Mouse (Mus musculus): ENCODE results near the gene Use1. TPM values are rescaled to one million over a fixed set of nuclear protein-coding genes. Genes with fewer than 3 reads are reported as not detected.

Gene Use1
- total and polyA plus RNA-seq, 3 experiments: 107 to 117 TPM; not detected in 1

DNA sequence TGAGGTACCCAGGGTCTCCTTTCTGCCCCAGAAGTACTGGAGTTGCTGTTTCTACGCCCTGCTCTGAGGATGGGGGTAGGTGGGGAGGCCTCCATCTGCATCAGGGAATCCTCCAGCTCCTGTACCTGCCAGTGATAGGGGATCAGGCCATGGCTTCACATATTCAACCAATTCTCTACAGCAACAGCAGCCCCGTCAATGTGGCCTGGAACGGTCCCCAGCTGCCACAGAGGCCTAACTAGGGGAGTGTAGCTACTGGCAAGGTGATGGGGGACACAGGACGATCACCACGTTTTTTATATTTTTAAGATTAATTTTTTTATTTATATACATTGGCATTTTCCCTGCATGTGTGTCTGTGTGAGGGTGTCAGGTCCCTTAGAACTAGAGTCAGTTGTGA, 25.7 kb downstream of the Use1 start:
- Histone ChIP-seq H3K4me3 (ENCODE audit: control insufficient read depth in 1 of 2, insufficient read depth in 1 of 2, low read depth in 2 of 2, low read length in 2 of 2) (no peak overlapping the region), H3K27ac (ENCODE audit: control insufficient read depth, low read depth, low read length) (no peak overlapping the region), H3K4me1 (ENCODE audit: control insufficient read depth in 1 of 2, insufficient read depth in 2 of 2, low read length in 2 of 2) (peaks cover 0 to 14% of the 10 kb centered on the region in 2 experiments), H3K36me3 (ENCODE audit: control insufficient read depth in 1 of 2, insufficient read depth in 2 of 2, low read length in 2 of 2) (peaks cover 0 to 10% of the 10 kb centered on the region in 2 experiments; a peak in 2 of 4 replicates), H3K9me3 (replicated peaks; ENCODE audit: insufficient read depth, low read length) (no peaks in the 10 kb centered on the region), H3K79me2 (ENCODE audit: control insufficient read depth, insufficient read depth, low read length, poor library complexity) (peaks cover 4% of the 10 kb centered on the region; the same call in 1 of the 2 replicates), H3K27me3 (ENCODE audit: control insufficient read depth in 1 of 2, insufficient read depth in 2 of 2, low read length in 2 of 2) (no peaks in the 10 kb centered on the region), H3K9ac (ENCODE audit: control insufficient read depth, low read depth, low read length, poor library complexity, severe bottlenecking) (no peak overlapping the region)
- DNase-seq (ENCODE audit: low read depth, low spot score): no peak
- TF ChIP-seq MAZ (IDR thresholded peaks at IDR 0.05; ENCODE audit: low read depth, low read length): no peak
- TF ChIP-seq TBP (IDR thresholded peaks at IDR 0.05; ENCODE audit: low read depth, low read length): 0 out of 2 replicates have a peak, but pooled peaks have one; percentile 11
- no peak for TF ChIP-seq USF2 (IDR thresholded peaks at IDR 0.05; ENCODE audit: borderline replicate concordance in 1 of 2, insufficient read depth in 1 of 2, low read depth in 1 of 2, low read length in 2 of 2)
- no peak for TF ChIP-seq CHD1 (IDR thresholded peaks at IDR 0.05; ENCODE audit: low read depth, low read length)
- TF ChIP-seq CTCF (IDR thresholded peaks at IDR 0.05 in 2 of 3, conservative IDR thresholded peaks at IDR 0.05 in 1 of 3; ENCODE audit: control insufficient read depth in 1 of 3, insufficient read depth in 1 of 3, low read depth in 2 of 3, low read length in 3 of 3, poor library complexity in 1 of 3, severe bottlenecking in 1 of 3): no peak
- no peak for TF ChIP-seq TCF12 (IDR thresholded peaks at IDR 0.05; ENCODE audit: low read depth, low read length)

DNA sequence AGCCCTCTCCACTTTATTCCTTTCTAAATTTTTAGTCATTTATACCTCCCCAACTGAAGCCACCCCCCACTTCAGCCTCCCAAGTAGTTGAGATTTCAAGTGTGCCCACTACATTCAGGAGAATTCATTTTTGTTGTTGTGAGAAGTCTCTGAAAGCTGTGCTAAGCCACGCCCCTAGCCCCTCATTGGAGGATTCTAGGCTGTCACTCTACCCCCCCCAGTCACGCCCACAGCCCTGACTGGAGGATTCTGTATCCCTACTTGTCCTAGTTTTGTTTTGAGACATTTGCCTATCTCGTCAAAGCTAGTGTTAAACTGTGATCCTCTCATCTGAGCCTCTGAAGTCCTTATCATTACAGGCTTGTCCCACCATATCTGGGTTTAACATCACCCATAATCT, 26.2 kb downstream of the Use1 start:
- H3K4me3 ChIP-seq (ENCODE audit: control insufficient read depth in 1 of 2, insufficient read depth in 1 of 2, low read depth in 2 of 2, low read length in 2 of 2): peak overlapping the region; percentile 45 to 47
- DNase-seq (ENCODE audit: low read depth, low spot score): peak; percentile 86
- H3K79me2 ChIP-seq (ENCODE audit: control insufficient read depth, insufficient read depth, low read length, poor library complexity): peaks cover 4% of the 10 kb centered on the region; the same call in 1 of the 2 replicates
- peak overlapping the region; percentile 23; the same call in 1 of the 2 replicates for H3K9ac ChIP-seq (ENCODE audit: control insufficient read depth, low read depth, low read length, poor library complexity, severe bottlenecking)
- peaks cover 0 to 10% of the 10 kb centered on the region in 2 experiments; a peak in 2 of 4 replicates for H3K36me3 ChIP-seq (ENCODE audit: control insufficient read depth in 1 of 2, insufficient read depth in 2 of 2, low read length in 2 of 2)
- H3K27me3 ChIP-seq (ENCODE audit: control insufficient read depth in 1 of 2, insufficient read depth in 2 of 2, low read length in 2 of 2): no peaks in the 10 kb centered on the region
- peaks cover 0 to 11% of the 10 kb centered on the region in 2 experiments for H3K4me1 ChIP-seq (ENCODE audit: control insufficient read depth in 1 of 2, insufficient read depth in 2 of 2, low read length in 2 of 2)
- TF ChIP-seq GABPA (IDR thresholded peaks at IDR 0.05; ENCODE audit: low read depth, low read length): no peak
- 0 out of 2 replicates have a peak, but pooled peaks have one; percentile 45 for TF ChIP-seq SIN3A (IDR thresholded peaks at IDR 0.05; ENCODE audit: low read length)
- 0 out of 2 replicates have a peak, but pooled peaks have one; percentile 17 for TF ChIP-seq HCFC1 (IDR thresholded peaks at IDR 0.05; ENCODE audit: low read depth, low read length)
- H3K27ac ChIP-seq (ENCODE audit: control insufficient read depth, low read depth, low read length): no peak overlapping the region
- H3K9me3 ChIP-seq (replicated peaks; ENCODE audit: insufficient read depth, low read length): no peaks in the 10 kb centered on the region

DNA sequence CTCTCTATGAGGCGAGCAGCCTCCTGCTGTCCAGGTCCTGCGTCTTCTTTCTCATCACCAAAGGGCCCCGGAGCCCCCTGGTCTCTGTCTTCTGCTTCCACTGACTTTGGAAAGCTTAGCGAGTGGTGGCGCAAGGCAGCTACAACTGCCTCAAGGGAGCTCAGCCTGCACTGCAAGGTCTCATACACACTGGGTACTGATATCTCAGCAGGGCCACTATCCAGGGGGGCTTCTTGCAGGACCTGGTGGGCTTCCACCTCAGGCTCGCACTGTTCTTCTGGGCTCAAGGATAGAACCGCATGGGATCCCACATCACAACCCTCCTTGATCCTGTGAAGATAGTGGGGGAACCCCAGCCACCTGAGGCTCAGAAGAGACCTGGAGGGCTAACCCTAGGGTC, 27.8 kb downstream of the Use1 start:
- TF ChIP-seq MAX (IDR thresholded peaks at IDR 0.05; ENCODE audit: low read length): no peak
- no peak for TF ChIP-seq NELFE (IDR thresholded peaks at IDR 0.05; ENCODE audit: low read depth, low read length)
- TF ChIP-seq ZMIZ1 (IDR thresholded peaks at IDR 0.05; ENCODE audit: low read depth, low read length): no peak
- no peak for TF ChIP-seq MAFK (IDR thresholded peaks at IDR 0.05; ENCODE audit: borderline replicate concordance, low read depth, low read length)
- no peak for TF ChIP-seq TBP (IDR thresholded peaks at IDR 0.05; ENCODE audit: low read depth, low read length)
- TF ChIP-seq MEF2A (IDR thresholded peaks at IDR 0.05; ENCODE audit: extremely low read depth, insufficient replicate concordance, low read depth, low read length, poor library complexity, severe bottlenecking): no peak
- no peak for TF ChIP-seq ETS1 (IDR thresholded peaks at IDR 0.05; ENCODE audit: low read depth, low read length)
- TF ChIP-seq ZC3H11A (IDR thresholded peaks at IDR 0.05; ENCODE audit: low read depth, low read length): no peak
- TF ChIP-seq CHD2 (IDR thresholded peaks at IDR 0.05; ENCODE audit: low read length): no peak
- no peak for TF ChIP-seq TAL1 (IDR thresholded peaks at IDR 0.05; ENCODE audit: low read length)
- no peak for TF ChIP-seq CTCF (IDR thresholded peaks at IDR 0.05 in 2 of 3, conservative IDR thresholded peaks at IDR 0.05 in 1 of 3; ENCODE audit: control insufficient read depth in 1 of 3, insufficient read depth in 1 of 3, low read depth in 2 of 3, low read length in 3 of 3, poor library complexity in 1 of 3, severe bottlenecking in 1 of 3)
- TF ChIP-seq TCF12 (IDR thresholded peaks at IDR 0.05; ENCODE audit: low read depth, low read length): no peak
- TF ChIP-seq HCFC1 (IDR thresholded peaks at IDR 0.05; ENCODE audit: low read depth, low read length): no peak
- no peak for TF ChIP-seq GATA1 (IDR thresholded peaks at IDR 0.05; ENCODE audit: low read depth, low read length)
- Histone ChIP-seq H3K79me2 (ENCODE audit: control insufficient read depth, insufficient read depth, low read length, poor library complexity) (peaks cover 4% of the 10 kb centered on the region; the same call in 1 of the 2 replicates), H3K9me3 (replicated peaks; ENCODE audit: insufficient read depth, low read length) (no peaks in the 10 kb centered on the region), H3K36me3 (ENCODE audit: control insufficient read depth in 1 of 2, insufficient read depth in 2 of 2, low read length in 2 of 2) (peaks cover 0 to 8% of the 10 kb centered on the region in 2 experiments; a peak in 2 of 4 replicates), H3K27ac (ENCODE audit: control insufficient read depth, low read depth, low read length) (no peak overlapping the region), H3K27me3 (ENCODE audit: control insufficient read depth in 1 of 2, insufficient read depth in 2 of 2, low read length in 2 of 2) (no peaks in the 10 kb centered on the region), H3K9ac (ENCODE audit: control insufficient read depth, low read depth, low read length, poor library complexity, severe bottlenecking) (no peak overlapping the region), H3K4me3 (ENCODE audit: control insufficient read depth in 1 of 2, insufficient read depth in 1 of 2, low read depth in 2 of 2, low read length in 2 of 2) (no peak overlapping the region), H3K4me1 (ENCODE audit: control insufficient read depth in 1 of 2, insufficient read depth in 2 of 2, low read length in 2 of 2) (peaks cover 0 to 7% of the 10 kb centered on the region in 2 experiments; a peak in 2 of 4 replicates)
- DNase-seq (ENCODE audit: low read depth, low spot score): no peak

Measured in MEL (cell line).